Mouse (Mus musculus) frontal cortex, postnatal 14 days (tissue): ENCODE measurements around the gene Sema3f.
A peak's percentile ranks its signal among the peaks of the same experiment; 100 is the strongest.

ENCODE experiments used
- DNase-seq, 2 experiments: peaks; one replicate each; pipeline ENCODE4 v3.0.0; 2022; ENCODE audit warnings: low spot score in 2 of 2

Gene Sema3f

DNA sequence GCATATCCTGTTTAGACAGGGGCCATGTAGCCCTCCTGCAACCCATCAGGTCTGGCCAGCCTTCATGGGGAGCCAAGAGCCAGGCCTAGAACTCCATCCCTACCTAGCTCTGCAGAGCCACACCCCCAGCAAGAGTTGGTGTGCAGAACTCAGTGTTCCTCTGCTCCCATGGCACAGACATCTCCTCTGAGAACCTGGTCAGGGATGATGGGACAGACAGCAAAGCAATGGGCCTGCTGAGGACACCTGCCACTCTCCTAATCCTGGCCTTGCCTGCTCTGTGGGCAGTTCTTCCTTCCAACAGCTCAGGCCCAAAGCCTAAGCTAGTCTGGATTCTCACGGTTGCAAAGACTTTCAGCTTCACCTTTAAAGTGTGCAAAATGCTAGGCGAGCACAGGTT lies 5.4 kb upstream of the Sema3f start:
- no peak for DNase-seq

DNA sequence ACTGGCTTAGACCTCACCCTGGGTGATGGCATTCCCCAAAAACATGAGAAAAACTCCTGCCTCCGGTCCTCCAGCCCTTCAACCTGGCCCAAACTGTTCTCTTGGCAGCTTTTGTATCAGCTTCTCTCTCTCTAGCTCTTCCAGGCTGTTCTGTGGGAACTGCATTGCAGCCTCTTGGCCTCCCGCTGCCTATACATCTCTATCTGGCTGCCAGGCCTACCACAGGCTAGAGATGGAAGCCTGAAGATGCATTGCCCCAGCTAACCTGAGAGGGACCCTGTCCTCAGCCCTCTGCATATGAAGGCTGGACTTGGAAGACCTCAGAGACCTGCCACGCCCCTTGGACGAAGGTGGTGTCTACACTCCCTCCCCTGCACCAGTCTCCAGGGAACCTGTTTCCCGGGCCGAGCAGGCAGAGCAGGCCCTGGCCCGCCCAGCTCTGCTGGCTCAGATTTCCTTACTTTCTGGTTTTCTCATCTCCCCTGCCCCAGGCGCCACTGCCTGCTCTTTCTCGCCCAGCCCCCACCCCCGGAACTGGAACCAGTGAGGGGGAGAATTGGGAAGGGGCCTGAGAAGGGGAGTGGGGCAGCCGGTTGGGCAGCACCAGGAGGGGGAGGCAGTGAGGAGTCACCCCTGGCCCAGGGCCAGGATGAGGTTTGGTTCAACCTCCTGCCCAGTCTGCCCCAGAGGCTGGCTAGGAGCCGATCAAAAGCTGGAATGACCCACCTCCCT lies 4.1 kb upstream of the Sema3f start:
- DNase-seq = no peak

- DNase-seq = no peak
Measured at GRCm38 (mm10) chr9:107709096-107709696, 1.1 kb downstream of the Sema3f start.

GRCm38 (mm10) chr9:107708439-107709095 lies 1.7 kb downstream of the Sema3f start:
- DNase-seq = no peak

GRCm38 (mm10) chr9:107707701-107708438 lies 2.4 kb downstream of the Sema3f start:
- DNase-seq = no peak

DNA sequence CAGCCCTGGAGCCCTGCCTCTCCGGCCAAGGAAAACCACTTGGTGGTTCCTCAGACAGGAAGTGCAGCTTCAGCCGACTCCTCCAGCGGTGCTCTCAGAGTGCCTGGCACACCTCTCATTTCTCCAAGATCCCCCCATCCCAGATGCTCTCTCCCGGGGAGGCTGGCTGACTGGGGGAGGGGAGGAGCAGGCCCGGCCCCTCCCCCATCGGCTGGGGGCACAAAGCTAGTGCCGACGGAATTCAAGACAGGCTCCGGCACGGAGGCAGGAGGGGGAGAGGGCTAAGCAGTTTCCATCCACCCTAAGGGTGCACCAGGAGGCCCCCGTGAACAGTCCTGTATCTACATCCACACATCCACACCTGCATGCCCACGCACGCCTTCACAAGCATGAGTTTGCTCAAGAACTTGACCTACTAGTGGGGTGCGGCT lies 3.5 kb downstream of the Sema3f start:
- no peak for DNase-seq

DNA sequence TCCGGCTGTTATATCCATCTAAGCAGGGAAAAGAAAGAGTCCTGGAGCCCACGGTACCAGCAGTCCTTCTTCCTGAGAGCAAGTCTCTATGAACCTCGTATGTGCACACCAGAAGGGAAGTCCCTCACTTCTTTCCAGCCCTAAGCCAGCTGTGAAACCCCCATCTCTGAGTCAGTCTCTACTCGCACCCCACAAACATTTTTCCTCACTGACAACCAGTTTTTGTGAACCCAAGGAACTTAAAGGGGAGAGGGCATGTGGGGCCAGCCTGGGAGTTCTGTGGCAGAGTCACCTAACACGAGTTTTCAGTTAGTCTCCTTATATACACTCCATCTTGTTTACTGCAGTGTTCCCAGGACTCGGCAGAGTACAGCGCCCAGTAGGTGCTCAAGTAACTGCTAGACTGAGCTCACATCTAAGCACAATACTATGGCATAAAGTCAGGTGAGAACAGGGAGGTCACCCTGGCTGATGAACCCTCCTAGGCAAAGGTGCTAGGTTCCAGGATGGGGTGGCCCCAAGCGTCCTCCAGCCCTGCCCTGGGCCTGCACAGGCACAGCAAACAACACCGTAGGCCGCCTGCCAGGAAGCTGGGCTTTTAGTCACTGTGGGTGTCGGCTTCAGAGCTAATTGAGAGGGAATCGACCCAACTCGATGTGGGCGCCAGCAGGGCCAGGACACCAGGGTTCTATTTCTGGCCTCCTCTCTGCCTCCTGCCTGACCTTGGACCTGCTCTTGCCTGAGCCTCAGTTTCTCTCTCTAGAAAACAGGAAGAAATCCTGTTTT lies 6.7 kb downstream of the Sema3f start:
- DNase-seq = no peak

DNA sequence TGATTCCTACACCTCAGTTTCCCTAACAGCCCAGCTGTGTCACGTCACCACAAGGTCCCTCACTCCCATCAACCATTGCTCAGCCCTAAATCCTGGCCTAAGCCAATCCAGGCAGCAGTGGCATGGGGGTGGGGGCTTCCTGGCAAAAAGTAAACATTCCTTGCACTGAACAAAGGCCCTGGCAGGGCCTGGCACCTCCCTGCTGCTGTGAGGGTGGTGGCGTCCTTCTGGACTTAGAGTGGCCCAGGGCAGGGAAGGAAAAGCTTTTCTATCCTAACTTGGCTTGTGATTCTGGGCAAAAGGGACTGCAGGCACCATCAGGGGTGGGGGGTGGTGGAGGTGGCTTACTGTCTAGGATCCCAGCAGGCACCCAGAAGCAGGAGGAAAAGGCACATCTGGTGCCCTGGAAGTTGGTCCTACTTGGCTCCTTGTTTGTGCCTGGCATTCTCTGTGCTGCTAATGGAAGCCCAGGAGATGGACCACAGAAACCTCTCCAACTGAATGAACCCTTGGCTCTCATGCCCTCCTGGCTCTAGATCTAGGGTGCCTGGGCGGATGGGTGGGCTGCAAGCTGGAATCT lies 7.6 kb downstream of the Sema3f start:
- no peak for DNase-seq

- DNase-seq = peak; percentile 60 to 62
Measured at GRCm38 (mm10) chr9:107701594-107701993, 8.7 kb downstream of the Sema3f start.

DNA sequence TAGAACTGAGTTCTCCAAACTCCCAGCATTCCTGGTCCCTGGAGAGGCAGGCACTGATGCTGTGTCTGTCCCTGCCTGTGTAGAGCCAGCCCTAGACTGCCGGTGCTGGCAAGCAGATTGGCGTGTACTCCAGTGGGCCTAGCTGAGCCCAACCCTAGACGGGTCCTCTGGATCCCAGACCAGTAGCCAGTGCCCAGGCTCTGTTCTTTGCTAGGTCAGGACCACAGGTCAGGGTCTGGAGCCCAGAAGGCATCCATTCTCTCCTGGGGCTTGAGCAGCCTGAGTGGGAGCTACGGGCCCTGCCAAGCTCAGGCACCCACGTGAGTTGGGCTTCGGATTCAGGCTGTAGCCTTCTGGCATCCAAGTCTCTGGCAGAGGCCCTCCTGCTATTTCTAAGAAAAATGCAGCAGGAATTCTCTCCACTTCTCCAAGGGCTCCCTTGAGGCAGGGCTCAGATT lies 10.1 kb downstream of the Sema3f start:
- peak; percentile 41 to 48 for DNase-seq

DNA sequence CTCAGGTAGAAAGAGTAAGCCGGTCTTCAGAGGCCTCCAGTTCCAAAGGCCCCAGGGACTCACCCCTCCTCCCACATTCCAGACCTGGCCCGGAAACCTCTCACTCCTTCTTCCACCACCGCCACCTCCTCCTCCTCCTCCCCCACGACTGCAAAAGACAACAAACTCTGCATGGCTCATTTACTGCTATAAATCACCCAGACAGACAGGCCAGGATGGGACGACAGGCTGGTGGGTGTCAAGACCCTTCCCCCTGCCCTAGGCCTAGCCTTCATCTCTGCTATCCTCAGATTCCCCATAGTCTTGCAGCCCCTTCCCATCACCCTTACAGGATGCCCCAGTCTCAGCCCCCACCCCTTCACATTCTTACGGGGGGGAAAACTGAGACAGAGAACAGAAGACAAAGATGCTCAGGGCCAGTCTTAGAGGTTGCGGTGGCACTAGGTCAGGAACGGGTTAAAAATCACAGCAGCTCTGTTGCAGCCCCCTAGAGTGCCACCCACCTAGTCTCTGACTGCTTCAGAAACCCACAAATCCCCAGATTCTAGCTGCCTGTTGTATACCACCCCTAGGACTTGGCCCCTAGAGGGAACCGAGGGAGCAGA lies 10.8 kb downstream of the Sema3f start:
- no peak for DNase-seq

DNA sequence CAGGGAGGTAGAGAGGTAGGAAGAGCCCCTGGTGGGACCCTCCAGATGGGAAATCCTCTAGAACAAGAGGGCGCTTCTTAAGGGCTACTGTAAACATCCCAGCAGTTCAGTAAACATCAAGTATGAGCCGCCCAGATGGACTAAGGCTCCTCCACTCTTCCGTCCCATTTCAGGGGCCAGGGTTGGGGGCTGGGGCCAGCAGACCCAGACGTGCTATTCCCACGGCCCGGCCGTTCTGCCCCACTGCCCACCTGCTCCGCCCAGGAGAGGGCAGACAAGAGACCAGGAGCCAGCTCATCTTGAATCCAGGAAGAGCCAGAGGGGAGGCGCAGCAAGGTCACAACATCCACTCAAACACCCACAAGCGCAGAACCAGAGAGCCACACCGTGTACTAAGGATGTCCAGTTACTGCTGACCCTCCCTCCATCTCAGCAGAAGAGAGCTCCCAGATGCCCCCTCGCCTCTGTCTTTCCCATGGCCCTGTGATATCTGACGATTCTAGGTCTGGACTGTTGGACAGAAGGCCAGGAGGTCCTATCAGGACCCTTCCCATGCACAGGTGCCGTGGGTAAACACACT lies 11.6 kb downstream of the Sema3f start:
- DNase-seq = no peak

- DNase-seq = no peak
Measured at GRCm38 (mm10) chr9:107697811-107698521, 12.3 kb downstream of the Sema3f start.

GRCm38 (mm10) chr9:107696845-107697610 lies 13.2 kb downstream of the Sema3f start:
- DNase-seq = no peak

- no peak for DNase-seq
Measured at GRCm38 (mm10) chr9:107696106-107696479, 14.2 kb downstream of the Sema3f start.

- no peak for DNase-seq
Measured at GRCm38 (mm10) chr9:107695441-107696105, 14.7 kb downstream of the Sema3f start.

GRCm38 (mm10) chr9:107694627-107695026 lies 15.6 kb downstream of the Sema3f start:
- no peak for DNase-seq

- DNase-seq = no peak
Measured at GRCm38 (mm10) chr9:107693433-107693987, 16.8 kb downstream of the Sema3f start.
